Mouse (Mus musculus): ENCODE results near the gene Lmnb2.

Gene Lmnb2

GRCm38 (mm10) chr10:80946684-80947437 lies 28.8 kb upstream of the Lmnb2 start:
- no peak for DNase-seq (ENCODE audit: low read depth, low spot score)

- DNase-seq (ENCODE audit: low read depth, low spot score): no peak
Observed at GRCm38 (mm10) chr10:80944231-80944630, 26.2 kb upstream of the Lmnb2 start.

DNA sequence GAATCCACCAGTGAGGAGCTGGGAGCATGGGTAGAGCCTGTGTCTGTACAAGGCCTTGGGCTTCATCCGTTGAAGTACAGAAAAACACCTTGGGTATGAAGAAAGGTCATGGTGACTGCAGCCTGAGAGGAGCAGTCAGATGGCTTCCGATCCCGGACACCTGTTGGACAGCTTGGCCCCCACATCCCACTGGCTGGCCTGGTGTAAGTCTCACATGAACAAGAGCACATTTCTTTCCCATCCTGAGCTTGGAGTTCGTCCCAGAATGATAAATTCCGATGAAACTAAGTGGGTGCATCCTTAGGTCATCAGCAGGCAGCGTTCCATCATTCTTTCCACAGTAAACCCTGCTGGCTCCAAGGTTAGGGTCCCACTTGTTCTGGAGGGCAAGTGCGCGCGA lies 25.7 kb upstream of the Lmnb2 start:
- no peak for DNase-seq (ENCODE audit: low read depth, low spot score)

DNA sequence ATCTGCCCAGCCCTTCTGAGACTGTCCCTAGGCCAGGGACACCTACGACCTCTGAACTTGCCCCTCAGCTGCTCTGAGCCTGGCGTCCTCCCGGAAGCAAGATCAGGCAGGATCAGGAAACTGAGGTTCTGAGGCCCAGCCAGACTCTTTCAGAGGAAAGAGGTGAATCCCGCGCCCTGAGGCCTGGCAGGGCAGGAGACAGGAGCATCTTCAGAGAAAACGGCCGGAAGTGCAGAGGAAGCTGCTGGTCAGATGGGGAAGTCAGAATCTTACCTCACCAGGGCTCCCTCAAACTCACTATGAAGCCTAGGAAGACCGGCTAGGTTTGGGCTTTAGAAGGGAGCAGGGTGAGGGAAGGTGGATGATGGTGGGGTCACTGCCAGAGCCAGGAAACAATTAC lies 24.9 kb upstream of the Lmnb2 start:
- no peak for DNase-seq (ENCODE audit: low read depth, low spot score)

DNA sequence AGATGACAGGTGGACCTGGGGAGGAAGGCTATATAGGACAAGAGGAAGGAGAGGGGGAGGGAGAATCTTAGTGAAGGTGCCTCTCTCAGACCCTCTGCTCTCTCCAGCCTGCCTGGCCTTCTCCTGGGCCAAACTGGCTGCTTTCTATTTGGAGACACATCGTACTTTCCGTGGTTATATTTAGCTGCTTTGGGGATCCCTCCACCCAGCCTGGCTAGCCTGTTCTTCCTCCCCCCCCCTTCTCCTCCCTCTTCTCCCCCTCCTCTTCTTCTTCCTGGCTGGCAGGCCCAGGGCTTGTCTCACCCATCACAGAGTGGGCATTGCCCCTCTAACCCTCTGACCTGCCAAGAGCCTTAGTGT lies 22.9 kb upstream of the Lmnb2 start:
- DNase-seq (ENCODE audit: low read depth, low spot score): no peak

DNA sequence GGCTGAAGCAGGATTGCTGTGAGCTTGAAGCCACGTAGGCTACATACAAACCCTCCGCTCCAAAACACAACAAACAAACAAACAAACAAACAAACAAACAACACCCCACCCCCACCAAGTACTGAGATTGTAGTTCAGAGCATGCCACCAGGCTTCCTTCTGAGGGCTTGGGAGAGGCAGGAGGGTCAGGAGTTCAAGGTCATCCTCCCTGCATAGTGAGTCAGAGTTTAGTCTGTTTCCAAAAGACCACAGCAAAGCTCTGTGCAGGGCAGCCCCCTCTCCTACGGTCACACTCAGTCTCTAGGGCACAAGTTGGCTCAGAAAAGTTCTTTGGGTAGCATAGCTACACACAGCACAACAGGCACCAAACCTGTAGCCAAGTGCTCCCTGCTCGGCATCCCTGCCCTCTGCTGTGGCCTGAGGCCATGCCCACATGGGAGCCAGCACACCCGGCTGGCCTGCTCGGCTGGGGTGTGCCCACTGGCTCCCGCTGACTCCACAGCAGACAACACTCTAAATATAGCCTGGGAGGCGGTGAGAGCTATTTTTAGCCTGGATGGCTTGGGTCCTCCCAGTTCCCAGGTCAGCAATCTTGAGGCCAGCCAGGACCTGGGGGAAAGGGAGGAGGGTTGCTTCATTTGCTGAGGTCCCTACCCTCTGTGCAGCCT lies 22.4 kb upstream of the Lmnb2 start:
- no peak for DNase-seq (ENCODE audit: low read depth, low spot score)

DNA sequence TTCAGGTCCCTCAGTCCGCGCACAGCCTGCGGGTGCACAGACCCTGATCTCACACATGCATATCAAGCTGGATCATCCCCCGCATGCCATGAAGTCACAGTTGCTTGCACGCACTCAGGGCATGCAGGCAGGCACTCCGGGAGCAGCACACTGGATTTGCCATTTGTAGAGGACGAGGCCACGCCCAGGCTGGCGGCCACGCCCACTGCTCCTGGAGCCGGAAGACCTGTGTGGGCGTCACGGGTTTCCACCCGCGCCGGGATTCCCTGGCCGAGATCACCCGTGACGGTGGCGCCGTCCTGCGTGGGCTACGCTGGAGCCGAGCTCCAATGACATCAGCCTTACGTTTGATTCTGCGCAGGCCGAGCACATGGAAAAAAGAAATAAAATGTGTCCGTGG lies 21.6 kb upstream of the Lmnb2 start:
- DNase-seq (ENCODE audit: low read depth, low spot score): peak; percentile 91

DNA sequence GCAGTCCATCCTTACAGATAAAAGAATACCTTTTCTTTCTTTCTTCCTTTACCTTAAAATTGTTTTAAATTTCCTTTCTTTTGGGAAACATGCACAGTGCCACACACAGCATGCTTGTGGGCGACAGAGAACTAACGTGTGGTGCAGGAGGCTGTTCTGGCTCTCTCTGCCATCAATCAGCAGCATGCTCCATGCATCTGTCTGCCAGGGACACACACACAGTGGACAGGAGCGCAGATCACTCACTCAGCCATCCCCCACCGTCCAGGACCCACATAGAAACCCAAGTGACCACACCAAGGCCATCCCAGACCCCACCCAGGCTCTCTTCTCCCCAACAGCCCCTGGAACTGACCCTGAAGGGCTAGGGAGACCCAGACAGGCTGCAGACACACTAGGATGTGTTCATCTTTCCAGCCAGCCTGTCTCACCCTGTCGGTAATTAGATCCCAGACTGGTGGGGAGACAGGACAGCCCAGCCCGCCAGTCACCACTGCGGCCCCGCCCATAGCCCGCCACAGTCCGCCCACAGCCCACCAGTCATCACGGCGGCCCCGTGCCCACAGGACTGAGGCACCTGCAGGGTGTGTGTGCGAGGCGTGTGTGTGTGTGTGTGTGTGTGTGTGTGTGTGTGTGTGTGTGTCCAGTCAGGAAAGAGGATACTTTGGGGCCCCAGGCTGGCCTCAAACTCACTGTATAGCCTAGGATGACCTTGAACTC lies 20.9 kb upstream of the Lmnb2 start:
- DNase-seq (ENCODE audit: low read depth, low spot score): peak; percentile 68

DNA sequence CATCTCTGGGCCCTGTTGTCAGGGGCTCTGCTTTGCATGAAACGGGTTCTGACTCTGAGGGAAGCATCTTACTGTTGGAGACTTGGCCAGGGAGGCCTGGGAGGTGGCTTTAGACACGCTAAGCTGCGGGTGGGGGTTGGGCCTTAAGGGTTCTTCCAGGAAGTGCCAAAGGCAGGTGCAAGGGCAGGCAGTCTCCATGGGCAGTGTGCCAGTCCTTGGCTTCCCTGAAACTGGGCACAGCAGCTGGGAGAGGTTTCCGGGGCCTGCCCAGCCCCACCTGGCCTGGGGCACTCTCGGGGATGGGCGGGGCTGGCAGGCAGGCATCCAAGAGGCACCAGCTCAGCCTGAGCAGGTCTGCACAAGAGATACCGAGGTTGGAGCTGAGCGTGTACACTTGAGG lies 19.6 kb upstream of the Lmnb2 start:
- DNase-seq (ENCODE audit: low read depth, low spot score): peak; percentile 36

GRCm38 (mm10) chr10:80936810-80937164 lies 18.7 kb upstream of the Lmnb2 start:
- no peak for DNase-seq (ENCODE audit: low read depth, low spot score)

- DNase-seq (ENCODE audit: low read depth, low spot score): peak; percentile 31
Observed at GRCm38 (mm10) chr10:80936135-80936809, 18.2 kb upstream of the Lmnb2 start.

GRCm38 (mm10) chr10:80935698-80936097 lies 17.7 kb upstream of the Lmnb2 start:
- no peak for DNase-seq (ENCODE audit: low read depth, low spot score)

- DNase-seq (ENCODE audit: low read depth, low spot score): no peak
Observed at GRCm38 (mm10) chr10:80935241-80935640, 17.2 kb upstream of the Lmnb2 start.

DNA sequence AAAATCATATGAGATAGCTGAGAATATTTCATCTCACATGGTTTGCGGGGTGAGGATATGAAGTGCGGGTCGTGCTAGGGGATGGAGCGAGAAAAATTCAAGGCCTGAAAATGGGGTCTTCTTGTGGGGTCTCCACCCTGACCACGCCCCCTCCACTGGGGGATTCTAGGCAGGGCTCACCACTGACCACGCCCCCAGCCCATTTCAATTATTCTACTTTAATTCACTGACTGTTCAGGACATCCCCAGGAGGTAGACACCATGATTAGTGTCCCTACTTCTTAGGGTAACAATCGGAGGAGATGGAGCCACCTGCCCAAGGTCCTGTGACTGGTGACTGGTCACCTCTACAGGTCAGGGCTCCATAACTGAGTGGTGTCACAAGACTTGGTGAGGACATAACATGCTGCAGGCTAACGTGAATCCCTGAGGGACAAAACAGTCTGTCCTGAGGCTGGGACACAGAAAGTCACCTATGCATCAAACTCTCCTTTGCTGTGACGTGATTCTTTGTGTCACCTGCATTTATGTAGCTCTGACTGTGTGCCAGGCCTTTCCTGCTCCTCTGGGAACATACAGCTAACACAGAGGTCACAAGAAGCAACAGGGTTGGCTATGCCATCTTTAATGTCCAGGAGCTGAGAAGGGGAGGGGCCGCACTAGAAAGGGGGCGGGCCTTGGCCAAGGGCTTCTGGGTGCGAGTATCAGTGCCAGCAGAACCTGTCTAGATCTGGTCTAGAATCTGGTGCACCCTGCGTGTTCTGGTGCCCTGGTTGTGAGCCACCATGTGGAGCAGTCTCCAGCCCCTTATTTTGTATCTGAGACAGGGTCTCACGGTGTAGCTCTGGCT lies 16.3 kb upstream of the Lmnb2 start:
- DNase-seq (ENCODE audit: low read depth, low spot score): no peak

DNA sequence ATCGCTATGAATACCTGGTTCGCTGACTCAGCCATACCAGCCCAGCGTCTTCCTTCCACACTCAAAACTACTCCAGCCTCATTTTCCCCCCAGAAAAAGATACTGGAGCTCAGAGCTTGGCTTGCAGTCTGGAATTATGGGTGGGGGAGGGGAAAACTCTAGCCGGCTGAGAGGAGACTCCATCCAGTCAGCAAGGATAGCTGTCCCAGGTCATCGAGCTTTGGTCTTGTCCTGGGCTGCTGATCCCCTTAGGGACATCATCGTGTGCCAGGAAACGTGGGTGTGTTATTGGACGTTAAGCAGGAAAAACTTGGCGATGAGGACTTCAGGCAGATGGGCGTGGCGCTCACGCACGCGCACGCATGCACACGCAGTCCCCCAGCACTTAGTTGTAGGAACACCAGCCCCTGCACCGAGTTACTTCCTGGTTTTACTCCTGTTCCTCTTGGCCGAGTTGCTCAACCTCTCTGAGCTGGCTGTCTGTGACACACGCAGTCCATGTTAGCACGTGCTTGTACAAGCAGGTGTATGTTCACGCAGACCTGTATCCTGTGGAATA lies 15.5 kb upstream of the Lmnb2 start:
- DNase-seq (ENCODE audit: low read depth, low spot score): peak; percentile 55

DNA sequence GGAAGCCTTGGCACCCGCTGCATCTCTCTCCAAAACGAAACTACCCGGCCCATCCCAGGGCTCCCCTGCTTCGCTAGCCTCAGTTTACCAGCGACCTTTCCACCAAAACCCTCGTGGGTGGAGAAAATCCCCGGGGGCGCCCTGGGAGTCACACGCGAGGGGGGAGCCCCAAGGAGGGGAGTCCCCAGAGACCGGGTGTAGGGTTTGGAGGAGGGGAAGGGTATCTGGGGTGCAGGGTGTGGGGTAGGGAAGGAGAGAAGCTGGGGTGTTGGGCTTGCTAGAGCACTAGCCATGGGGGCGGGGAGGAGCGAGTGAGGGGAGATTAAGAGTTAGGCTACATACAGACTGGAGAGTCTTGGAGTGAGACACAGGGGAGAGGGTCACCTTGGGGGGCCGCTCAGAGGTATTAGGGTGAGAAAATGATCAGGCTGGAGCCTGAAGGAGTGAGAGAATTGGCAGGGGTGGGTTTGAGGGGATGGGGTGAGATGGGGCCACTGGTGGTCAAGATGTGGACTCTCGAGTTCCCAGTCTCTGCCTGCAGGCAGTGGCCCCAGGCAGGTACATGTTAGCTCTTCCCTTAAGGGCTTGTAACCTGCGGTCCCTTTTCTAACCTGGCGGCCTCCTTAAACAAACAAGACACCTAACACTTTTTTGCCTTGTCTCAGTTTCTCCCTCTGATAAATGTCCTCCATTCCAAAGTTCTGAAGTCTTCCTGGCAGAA lies 14.8 kb upstream of the Lmnb2 start:
- peak; percentile 64 for DNase-seq (ENCODE audit: low read depth, low spot score)

DNA sequence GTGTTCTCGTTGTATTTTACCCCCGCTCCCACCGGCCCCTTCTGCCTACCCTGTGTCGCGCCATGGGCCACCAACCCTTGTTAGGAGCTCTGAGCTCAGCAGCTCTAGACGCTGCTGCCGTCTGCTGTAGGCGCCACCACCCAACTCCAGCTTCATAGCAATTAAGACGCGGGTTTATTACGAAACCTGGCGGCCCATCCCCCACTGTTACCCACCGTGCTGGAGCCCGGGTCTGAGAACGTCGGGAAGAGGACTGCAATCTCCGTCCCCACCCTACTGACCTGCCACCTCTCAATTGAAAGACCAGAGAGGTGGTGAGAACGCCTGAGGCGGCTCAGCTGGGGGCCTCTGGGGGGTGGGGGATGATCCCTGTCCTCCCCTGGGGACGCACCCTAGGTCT lies 14.2 kb upstream of the Lmnb2 start:
- DNase-seq (ENCODE audit: low read depth, low spot score): peak; percentile 68

DNA sequence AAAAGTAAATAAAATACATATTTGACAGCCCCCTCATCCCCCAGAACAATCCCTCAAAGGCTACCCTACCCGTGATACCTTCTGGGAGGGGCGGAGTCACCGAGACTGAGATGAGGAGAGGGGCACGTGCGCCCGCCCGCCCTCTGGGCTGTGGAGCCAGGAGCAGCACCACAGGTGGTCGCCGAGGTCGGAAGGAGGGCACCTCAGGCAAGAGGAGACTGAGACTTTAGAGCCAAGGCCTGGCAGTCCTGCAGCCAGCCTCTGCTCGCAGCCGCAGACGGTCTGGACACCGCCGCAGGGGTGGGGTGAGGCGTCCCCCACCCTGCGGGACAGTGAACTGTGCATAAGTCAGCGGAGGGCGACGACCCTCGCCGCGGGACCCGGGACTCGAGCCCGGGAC lies 13.7 kb upstream of the Lmnb2 start:
- DNase-seq (ENCODE audit: low read depth, low spot score): peak; percentile 47

DNA sequence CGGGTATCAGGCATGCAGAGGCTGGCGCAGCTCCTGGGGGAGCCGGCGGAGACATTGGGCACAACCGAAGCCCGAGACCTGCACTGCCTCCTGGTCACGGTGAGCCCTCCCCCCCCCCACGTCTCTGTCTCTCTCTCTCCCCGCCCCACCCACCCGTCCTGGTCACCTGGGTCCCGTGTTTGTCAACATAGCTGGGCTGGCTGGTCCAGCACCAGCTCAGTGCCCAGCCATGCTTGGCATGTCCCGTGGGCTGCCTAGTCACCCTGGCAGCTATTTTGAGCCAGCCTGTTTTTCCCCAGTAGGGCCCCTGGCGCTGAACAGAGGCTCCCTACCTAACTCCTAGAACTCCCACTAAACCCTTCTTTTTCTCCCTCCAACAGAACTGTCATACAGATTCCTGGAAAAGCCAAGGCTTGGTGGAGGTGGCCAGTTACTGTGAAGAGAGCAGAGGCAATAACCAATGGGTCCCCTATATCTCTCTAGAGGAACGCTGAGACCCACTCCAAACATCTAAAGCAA lies 13.2 kb upstream of the Lmnb2 start:
- peak; percentile 24 for DNase-seq (ENCODE audit: low read depth, low spot score)

Data from CD4-positive helper T cell, adult 2 months (primary cell).